Mouse (Mus musculus) lung, adult 2 months (tissue): Measurements from ENCODE around the gene Fcgr4.
"Not testable (repeated sequence)": the region's sequence is repeated elsewhere in the genome, so short reads cannot be mapped to it uniquely, and the experiment has no call there.

Experiments used
- CTCF ChIP-seq: fragments of 200-500 bp; IDR thresholded peaks from 2 replicates; pipeline ENCODE4 v1.5.1; 2011; ENCODE audit warnings: mild to moderate bottlenecking, low read length, control low read depth; ENCODE audit not compliant: insufficient read depth
- POLR2A ChIP-seq: fragments of 200-500 bp; IDR thresholded peaks from 2 replicates; pipeline ENCODE4 v1.6.1; 2011; ENCODE audit warnings: low read depth, mild to moderate bottlenecking, control low read depth, low read length, borderline replicate concordance; ENCODE audit errors: extremely low read depth

GRCm38 (mm10) chr1:171065768-171066167 lies 47.0 kb downstream of the Fcgr4 start:
- TF ChIP-seq POLR2A, CTCF: not testable (repeated sequence)
